Mouse (Mus musculus) layer of hippocampus, adult 11-12 months (tissue): Measurements from ENCODE around the gene Srgap3.

Source experiments
- DNase-seq: peaks from one replicate; pipeline ENCODE4 v3.0.0; 2022; ENCODE audit warnings: low spot score

Gene Srgap3

GRCm38 (mm10) chr6:112812884-112813283 lies 134.2 kb downstream of the Srgap3 start:
- DNase-seq: no peak

GRCm38 (mm10) chr6:112810521-112810830 lies 136.6 kb downstream of the Srgap3 start:
- DNase-seq: no peak

- peak; percentile 55 for DNase-seq
Measured at GRCm38 (mm10) chr6:112809658-112810520, 137.2 kb downstream of the Srgap3 start.

- no peak for DNase-seq
Measured at GRCm38 (mm10) chr6:112808738-112809137, 138.3 kb downstream of the Srgap3 start.

GRCm38 (mm10) chr6:112801917-112802316 lies 145.1 kb downstream of the Srgap3 start:
- no peak for DNase-seq

GRCm38 (mm10) chr6:112798378-112798777 lies 148.7 kb downstream of the Srgap3 start:
- no peak for DNase-seq

- no peak for DNase-seq
Measured at GRCm38 (mm10) chr6:112796607-112797006, 150.5 kb downstream of the Srgap3 start.

- no peak for DNase-seq
Measured at GRCm38 (mm10) chr6:112793887-112794286, 153.2 kb downstream of the Srgap3 start.

- no peak for DNase-seq
Measured at GRCm38 (mm10) chr6:112789901-112790300, 157.2 kb downstream of the Srgap3 start.

GRCm38 (mm10) chr6:112788617-112789016 lies 158.4 kb downstream of the Srgap3 start:
- DNase-seq: no peak

- no peak for DNase-seq
Measured at GRCm38 (mm10) chr6:112788174-112788573, 158.9 kb downstream of the Srgap3 start.

GRCm38 (mm10) chr6:112781409-112782093 lies 165.5 kb downstream of the Srgap3 start:
- DNase-seq: no peak

GRCm38 (mm10) chr6:112778211-112778610 lies 168.9 kb downstream of the Srgap3 start:
- peak; percentile 44 for DNase-seq

- DNase-seq: no peak
Measured at GRCm38 (mm10) chr6:112776718-112777117, 170.3 kb downstream of the Srgap3 start.

GRCm38 (mm10) chr6:112773754-112774153 lies 173.3 kb downstream of the Srgap3 start:
- no peak for DNase-seq

- no peak for DNase-seq
Measured at GRCm38 (mm10) chr6:112770996-112771395, 176.1 kb downstream of the Srgap3 start.

- DNase-seq: no peak
Measured at GRCm38 (mm10) chr6:112758541-112758940, 188.5 kb downstream of the Srgap3 start.

GRCm38 (mm10) chr6:112756866-112757265 lies 190.2 kb downstream of the Srgap3 start:
- DNase-seq: no peak

GRCm38 (mm10) chr6:112754994-112755393 lies 192.1 kb downstream of the Srgap3 start:
- no peak for DNase-seq

- DNase-seq: no peak
Measured at GRCm38 (mm10) chr6:112752517-112752916, 194.5 kb downstream of the Srgap3 start.

GRCm38 (mm10) chr6:112752007-112752406 lies 195.1 kb downstream of the Srgap3 start:
- DNase-seq: no peak

GRCm38 (mm10) chr6:112742297-112742696 lies 204.8 kb downstream of the Srgap3 start:
- no peak for DNase-seq

GRCm38 (mm10) chr6:112741766-112742165 lies 205.3 kb downstream of the Srgap3 start:
- DNase-seq: no peak
